Mouse (Mus musculus) T-helper 17 cell (primary cell): Measurements from ENCODE around the gene Dpp9.

ENCODE experiments used
- in situ Hi-C, 2 experiments: fragments of 300-600 bp; cut with MboI, MseI; formaldehyde crosslinking; loops; 1 replicate in 1 of 2; 2 replicates in 1 of 2; pipeline ENCODE4 v1.15.1; 2025; ENCODE audit warnings: high pct_unique_total_duplicates in 2 of 2

Dpp9 gene

DNA sequence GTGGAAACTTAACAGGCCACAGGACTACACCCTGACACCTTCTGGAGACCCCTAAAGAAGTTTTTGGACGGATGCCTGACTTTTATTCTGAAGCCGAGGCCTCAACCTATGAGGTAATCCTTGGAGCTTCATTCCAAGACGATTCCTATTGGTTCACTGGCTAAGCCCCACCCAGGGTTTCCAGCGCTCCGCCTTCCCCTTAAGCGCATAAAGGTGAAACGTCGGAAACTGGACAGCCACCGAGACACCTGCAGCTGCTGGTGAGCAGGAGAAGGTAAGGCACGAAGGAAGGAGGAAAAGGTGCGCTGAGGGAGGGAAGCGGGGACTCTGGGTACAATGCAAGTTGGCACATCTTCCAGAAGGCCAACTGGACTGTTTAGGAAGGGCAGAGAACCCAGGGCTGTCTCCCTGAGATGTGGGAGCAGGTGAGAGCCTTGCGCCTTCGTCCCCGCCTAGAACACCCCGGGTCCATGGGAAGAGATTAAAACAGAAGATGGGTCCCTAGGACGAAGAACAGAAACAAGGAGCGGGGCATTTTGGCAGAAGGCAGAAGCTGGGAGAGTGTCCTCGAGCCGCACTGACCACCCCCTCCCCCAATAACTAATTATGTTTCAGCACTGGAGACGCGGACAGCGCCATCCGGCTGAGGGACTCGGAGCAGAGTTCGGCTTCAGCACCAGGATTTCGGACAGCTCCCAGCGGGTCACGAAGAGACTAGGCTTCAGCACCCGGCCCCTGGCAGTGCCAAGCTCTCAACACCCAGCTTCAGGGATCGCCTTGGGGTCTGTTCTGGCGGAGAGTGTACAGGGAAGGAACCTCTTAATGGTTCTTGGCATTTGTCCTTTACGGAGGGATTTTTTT lies 23.1 kb upstream of the Dpp9 start:
- in situ Hi-C loops = no loop called here

GRCm38 (mm10) chr17:56233818-56234469 lies 15.2 kb upstream of the Dpp9 start:
- in situ Hi-C loops = no loop called here

DNA sequence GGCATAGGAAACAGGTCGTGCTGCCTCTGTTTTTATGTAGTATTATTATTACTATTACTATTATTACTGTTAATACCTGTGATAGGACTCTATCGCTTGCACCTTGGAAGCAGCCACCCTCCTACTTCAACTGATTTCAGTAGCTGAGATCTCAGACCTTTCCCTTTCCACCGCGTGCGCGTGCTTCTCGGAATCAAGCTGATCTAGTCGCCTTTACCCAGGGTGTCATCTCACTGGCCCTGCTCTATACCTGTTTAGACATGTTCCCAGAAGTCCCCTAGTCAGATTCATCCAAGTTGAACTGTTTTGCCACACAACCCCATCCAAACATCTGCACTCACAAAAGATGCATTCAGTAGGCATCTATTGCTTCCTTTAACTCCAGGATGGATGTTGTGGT lies 14.7 kb upstream of the Dpp9 start:
- in situ Hi-C loops = no loop called here

- in situ Hi-C loops = no loop called here
Measured at GRCm38 (mm10) chr17:56229943-56230342, 11.2 kb upstream of the Dpp9 start.

- in situ Hi-C loops = no loop called here
Measured at GRCm38 (mm10) chr17:56226566-56226965, 7.9 kb upstream of the Dpp9 start.

GRCm38 (mm10) chr17:56224916-56225315 lies 6.2 kb upstream of the Dpp9 start:
- in situ Hi-C loops = no loop called here

DNA sequence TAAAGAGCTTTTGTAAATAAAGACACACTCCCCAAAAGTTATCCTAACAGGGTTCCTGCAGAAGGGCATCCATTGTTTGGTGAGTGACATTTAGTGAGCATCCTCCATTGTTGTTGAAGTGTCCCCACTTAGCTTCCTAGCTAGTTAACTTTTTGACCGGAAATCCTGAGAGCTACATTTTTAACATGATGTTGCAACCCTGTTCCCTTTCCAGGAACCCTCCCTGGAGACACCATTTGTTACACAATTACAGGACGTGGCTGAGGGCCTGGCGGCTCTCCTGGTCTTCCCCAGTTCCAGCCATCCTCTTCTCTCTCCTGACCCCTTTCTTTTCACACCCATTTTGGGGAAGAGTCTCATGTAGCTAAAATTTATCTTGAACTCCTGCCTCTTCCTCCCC lies 1.1 kb upstream of the Dpp9 start:
- in situ Hi-C loops = no loop called here

DNA sequence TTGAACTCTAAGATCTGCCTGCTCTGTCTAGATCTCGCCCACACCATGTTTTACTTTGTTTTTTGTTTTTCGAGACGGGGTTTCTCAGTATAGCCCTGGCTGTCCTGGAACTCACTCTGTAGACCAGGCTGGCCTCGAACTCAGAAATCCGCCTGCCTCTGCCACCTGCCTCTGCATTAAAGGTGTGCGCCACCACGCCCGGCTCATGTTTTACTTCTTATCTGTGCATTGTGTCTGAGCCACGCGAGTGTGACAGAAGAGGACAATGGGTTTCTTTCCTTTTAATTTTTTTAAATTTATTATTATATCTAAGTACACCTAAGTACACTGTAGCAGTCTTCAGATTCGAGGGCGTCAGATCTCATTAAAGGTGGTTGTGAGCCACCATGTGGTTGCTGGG lies 546 bp upstream of the Dpp9 start:
- in situ Hi-C loops = no loop called here

GRCm38 (mm10) chr17:56217670-56218069 lies 1.0 kb downstream of the Dpp9 start:
- in situ Hi-C loops = no loop called here

- in situ Hi-C loops = no loop called here
Measured at GRCm38 (mm10) chr17:56214229-56214628, 4.5 kb downstream of the Dpp9 start.

DNA sequence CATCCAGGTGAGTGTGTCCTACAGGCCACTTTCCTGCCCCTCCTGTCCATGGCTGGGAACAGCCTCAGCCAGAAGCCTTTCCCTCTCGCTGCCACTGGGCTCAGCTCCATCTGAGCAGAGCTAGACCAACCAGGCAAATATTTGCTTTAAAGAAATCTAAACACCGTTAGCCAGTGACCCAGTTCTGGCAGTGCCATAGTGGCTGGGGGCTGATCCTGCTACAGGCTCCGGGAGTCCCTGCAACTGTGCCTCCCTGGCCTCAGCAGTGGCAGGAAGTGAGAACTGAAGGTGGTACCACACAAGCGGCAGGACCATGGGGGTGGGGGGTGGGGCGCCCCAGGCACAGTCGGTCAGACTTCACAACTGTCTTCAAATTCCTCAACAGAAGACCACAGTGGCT lies 6.0 kb downstream of the Dpp9 start:
- in situ Hi-C loops = no loop called here

DNA sequence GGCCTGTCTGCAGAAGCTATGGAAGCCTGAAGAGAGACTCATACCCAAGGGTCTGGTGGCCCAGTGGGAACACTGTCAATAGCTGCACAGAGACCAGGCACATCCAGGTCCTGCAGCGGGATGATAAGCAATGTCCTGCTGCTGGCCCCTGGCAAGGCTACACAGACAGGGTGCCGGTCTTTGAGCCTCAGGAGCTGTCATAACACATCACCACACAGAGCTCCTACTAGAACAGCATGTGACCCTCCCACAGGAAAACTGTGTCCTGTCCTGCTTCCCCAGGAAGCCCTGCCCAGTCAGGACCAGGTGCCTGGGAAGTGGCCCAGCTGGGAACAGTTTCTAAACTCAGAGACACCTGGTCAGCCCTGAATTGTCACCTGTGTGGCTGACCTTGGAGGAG lies 7.6 kb downstream of the Dpp9 start:
- in situ Hi-C loops = no loop called here

DNA sequence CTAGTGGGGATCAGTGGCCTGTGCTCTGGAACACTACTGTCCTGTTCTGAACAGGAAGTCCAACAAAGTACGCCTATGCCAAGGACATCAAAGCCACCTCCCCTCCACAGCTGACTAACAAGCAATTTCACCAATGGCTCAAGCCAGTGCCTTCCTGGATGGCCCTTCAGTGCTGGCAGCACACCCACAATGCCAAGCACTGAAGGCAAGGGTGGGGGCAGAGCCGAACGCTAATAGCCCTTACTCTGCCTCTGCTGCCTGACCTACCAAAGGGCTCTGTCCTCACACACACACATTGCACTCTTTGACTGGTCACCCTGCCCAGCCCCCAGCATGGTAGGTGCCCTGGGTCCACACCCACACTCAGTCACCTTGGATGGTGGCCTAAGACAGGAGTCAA lies 9.9 kb downstream of the Dpp9 start:
- in situ Hi-C loops = no loop called here

- in situ Hi-C loops = no loop called here
Measured at GRCm38 (mm10) chr17:56207963-56208530, 10.7 kb downstream of the Dpp9 start.

DNA sequence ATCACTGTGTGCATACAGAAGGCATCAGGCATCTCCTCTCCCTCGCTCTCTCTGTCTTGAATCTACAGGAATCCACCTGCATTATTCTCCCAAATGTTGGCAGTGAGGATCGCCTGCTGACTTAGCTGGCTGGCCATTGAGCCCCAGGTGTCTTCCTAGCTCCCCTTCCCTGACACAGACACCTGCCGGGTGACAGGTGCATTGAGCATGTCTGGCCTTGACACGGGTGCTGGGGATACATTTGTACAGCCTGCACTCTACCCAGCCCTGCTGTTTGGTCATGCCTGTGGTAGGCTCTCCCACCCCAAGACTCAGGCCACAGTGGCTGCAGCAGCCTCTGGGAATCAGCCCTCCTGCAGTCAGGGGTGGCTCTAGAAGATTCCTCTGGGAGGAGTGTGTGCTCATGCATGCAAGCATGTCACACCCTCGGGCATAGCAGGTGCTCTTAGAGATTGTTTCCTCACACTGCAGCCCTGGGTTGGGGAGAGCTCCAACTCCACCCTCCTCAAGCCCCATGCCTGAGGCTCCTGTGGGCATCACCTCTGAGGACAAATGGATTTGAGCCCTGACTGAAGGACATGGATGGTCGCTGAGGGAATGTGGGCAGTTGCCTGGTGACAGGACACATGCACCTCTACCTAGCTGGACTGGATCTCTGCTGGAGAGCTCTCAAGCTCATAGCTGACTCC lies 11.6 kb downstream of the Dpp9 start:
- in situ Hi-C loops = no loop called here

GRCm38 (mm10) chr17:56206276-56206884 lies 12.3 kb downstream of the Dpp9 start:
- in situ Hi-C loops = no loop called here

DNA sequence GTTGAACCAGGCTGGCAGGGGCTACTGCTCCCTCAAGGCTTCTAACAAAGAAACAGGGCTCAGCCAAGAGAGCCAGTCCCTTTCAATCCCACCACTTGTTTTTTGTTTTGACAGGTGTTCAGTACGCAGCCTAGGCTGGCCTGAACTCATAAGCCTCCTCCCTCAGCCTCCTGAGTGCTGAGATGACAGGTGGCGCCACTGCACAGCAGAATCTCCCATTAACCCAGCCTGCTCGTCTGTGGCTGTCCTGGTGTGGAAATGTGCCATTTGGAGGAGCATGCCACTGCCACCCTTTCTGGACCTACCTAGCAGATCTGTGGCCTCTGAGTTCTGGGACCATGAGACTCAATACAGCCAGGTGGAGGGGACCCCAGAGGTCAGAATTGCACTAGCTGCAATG lies 15.0 kb downstream of the Dpp9 start:
- in situ Hi-C loops = no loop called here

GRCm38 (mm10) chr17:56202476-56202875 lies 16.2 kb downstream of the Dpp9 start:
- in situ Hi-C loops = no loop called here

DNA sequence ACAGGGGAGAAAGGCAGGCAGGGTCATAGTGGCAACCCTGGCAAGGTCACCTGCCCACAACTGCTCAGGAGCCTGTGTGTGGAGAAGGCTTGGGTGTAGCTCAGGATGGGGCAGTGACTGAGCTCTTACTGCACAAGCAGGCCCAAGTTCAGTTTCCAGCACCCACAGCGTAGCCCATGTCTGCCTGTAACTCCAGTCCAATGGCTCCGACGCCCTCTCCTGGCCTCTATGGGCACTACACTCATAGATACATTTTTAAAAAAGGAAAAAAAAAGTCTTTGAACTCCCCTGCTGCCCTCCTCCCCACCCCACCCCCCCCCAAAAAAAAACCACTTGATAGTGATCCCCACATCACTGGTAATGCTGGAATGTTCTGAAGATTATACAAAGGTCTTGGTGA lies 17.1 kb downstream of the Dpp9 start:
- in situ Hi-C loops = no loop called here

DNA sequence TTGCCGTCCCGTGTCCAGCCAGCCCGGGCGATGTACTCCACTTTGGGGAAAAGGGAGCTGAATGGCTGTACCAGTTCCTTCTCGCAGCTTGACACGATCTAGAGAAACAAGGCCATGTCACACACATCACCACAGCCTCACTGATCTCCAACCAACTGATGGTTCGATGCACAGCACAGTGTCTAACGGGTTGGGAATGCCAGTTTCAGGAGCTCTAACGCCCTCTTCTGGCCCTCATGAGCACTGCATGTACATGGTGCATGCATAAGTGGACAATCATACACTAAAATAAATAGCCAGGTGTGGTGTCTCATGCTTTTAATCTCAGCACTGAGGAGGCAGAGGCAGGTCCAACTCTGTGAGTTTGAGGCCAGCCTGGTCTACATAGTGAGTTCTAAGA lies 18.1 kb downstream of the Dpp9 start:
- in situ Hi-C loops = no loop called here

DNA sequence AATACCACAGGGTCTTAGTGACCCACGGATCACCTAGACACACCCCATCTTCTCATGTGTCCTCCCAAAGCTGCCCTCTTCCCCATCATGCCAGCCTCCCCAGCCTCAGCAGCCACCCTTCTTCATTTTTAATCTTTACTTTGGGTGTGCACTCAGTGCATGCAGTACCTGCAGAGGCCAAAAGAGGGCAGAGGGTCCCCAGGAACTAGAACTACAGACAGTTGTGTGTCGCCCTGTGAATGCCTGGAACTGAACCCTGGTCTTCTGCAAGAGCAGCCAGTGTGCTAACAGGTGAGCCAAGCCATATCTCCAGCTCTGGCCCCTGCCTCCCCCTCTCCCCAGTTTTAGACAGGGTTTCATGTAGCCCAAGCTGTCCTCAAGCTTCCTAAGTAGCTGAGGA lies 21.8 kb downstream of the Dpp9 start:
- in situ Hi-C loops = no loop called here

DNA sequence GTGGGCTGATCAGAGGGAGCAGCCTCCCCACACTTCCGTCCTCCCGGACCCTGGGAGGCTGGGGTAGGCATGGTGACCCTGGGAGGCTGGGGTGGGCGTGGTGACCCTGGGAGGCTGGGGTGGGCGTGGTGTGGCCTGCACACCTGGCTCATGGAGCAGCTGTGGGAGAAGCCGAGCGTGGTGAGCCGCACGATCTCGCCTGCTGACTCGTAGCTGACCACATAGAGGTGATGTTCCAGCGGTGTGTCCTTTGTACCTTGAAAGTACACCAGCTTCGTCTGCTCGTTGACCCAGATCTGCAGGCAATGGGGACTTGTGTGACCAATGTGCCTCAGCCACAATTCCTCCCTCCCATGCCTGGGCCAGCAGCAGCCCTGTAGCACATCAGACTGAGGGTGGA lies 23.9 kb downstream of the Dpp9 start:
- in situ Hi-C loops = no loop called here
